Mouse (Mus musculus) gastrocnemius, postnatal 25 days (tissue): Measurements from ENCODE around the gene Epb41l3. TPM values are rescaled to one million over a fixed set of nuclear protein-coding genes. Genes with fewer than 3 reads are reported as not detected.

Experiments
- DNase-seq: peaks from one replicate; pipeline ENCODE4 v3.0.0; 2022
- total RNA-seq, 2 experiments: library from RNA; stranded (reverse); gene quantifications; 1 replicate in 1 of 2; 2 replicates in 1 of 2; pipeline ENCODE4 v1.2.3; 2021

The Epb41l3 gene
- total RNA-seq, 2 experiments from 2014 or later, result 1.7 to 3.5 TPM

- no peak for DNase-seq
These were observed 161.7 kb downstream of the Epb41l3 start for GRCm38 (mm10) chr17:69237172-69237571.

DNA sequence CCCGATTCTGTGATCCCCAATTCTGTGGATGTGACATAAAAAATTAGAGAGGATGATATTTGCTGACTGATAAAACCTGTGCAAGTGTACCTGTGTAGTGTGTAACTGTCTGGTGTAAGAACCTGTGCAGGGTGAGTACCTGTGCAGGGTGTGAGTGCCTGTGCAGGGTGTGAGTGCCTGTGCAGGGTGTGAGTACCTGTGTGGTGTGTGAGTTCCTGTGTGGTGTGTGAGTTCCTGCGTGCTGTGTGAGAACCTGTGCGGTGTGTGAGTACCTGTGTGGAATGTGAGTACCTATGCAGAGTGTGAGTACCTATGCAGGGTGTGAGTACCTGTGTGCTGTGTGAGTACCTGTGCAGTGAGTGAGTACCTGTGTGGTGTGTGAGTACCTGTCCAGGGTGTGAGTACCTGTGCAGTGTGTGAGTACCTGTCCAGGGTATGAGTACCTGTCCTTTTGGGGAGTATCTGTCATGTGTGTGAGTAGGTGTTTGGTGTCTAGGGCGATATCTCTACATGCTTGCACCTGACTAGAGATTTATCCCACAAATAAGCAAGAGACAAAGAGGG lies 163.4 kb downstream of the Epb41l3 start:
- DNase-seq, result no peak

GRCm38 (mm10) chr17:69239423-69239822 lies 163.9 kb downstream of the Epb41l3 start:
- no peak for DNase-seq

- DNase-seq, result no peak
These were observed 180.4 kb downstream of the Epb41l3 start for GRCm38 (mm10) chr17:69255834-69256233.

DNA sequence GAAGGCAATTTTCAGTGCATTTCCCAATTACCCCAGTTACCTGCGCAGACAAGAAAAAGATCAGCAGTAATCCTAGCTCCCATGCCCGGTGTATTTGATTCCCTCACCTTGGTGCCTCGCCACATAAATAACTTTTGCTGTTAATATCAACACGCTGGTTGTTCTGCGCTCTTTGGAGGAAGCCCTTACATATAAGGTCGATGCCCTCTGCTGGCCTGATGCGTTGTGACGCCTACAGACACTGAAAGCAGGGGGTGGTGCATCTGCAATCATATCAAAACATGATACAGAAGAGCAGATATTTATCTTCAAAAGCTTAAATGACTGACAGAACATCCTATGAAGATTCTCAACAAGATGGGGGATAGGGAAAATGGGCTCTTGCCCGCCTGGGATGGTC lies 181.0 kb downstream of the Epb41l3 start:
- DNase-seq, result no peak

- DNase-seq, result no peak
These were observed 188.5 kb downstream of the Epb41l3 start for GRCm38 (mm10) chr17:69263810-69264565.

- no peak for DNase-seq
These were observed 189.7 kb downstream of the Epb41l3 start for GRCm38 (mm10) chr17:69265171-69265570.

DNA sequence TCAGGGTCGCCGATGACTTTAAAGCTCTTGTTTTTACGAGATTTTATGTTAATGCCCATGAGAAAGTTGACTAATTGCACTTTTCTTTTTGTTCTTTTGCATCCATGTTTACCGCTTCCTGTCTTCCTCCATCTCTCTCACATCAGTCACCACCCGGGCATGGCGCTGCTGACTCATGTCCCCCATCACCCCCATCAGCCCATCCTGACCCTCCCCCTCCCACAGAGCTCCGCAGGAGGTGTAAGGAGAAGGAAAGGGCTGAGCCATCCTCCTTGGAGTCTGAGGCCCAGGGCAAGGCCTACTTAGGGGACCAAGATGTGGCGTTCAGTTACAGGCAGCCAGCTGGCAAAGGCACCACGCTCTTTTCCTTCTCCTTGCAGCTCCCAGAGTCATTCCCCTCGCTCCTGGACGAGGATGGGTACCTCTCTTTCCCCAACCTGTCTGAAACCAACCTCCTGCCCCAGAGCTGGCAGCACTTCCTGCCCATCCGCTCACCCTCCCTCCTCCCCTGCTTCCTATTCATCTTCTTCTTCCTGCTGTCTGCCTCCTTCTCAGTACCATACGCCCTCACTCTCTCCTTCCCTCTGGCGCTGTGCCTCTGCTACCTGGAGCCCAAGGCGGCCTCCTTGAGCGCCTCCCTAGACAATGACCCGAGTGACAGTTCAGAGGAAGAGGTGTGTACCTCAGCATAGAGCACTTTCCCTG lies 190.4 kb downstream of the Epb41l3 start:
- no peak for DNase-seq

GRCm38 (mm10) chr17:69266936-69267335 lies 191.5 kb downstream of the Epb41l3 start:
- DNase-seq, result no peak

- no peak for DNase-seq
These were observed 192.0 kb downstream of the Epb41l3 start for GRCm38 (mm10) chr17:69267526-69267925.

- no peak for DNase-seq
These were observed 201.9 kb downstream of the Epb41l3 start for GRCm38 (mm10) chr17:69277362-69277761.

GRCm38 (mm10) chr17:69284511-69284910 lies 209.0 kb downstream of the Epb41l3 start:
- no peak for DNase-seq

GRCm38 (mm10) chr17:69288130-69288529 lies 212.6 kb downstream of the Epb41l3 start:
- DNase-seq, result no peak

GRCm38 (mm10) chr17:69290272-69290671 lies 214.8 kb downstream of the Epb41l3 start:
- no peak for DNase-seq

DNA sequence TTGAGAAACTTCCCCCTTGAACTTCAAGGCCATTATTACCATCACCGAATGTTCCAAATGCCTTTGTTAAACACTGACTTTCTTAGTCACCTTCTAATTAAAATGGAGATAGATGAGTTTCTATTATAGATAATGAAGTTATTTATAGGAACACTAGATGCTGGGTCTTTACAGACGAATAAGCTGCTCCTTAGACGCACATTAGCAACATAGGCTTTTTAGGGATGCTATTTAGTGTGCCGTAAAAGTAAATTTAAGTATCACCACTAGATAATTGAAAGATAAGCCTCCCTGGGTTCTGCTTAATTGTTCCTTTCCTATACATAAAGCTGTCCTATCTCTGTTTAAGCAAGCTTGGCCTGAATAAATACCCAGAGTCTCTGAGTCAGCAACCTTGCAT lies 226.1 kb downstream of the Epb41l3 start:
- DNase-seq, result no peak

- DNase-seq, result no peak
These were observed 228.2 kb downstream of the Epb41l3 start for GRCm38 (mm10) chr17:69303579-69304274.

- no peak for DNase-seq
These were observed 232.2 kb downstream of the Epb41l3 start for GRCm38 (mm10) chr17:69307636-69308035.

DNA sequence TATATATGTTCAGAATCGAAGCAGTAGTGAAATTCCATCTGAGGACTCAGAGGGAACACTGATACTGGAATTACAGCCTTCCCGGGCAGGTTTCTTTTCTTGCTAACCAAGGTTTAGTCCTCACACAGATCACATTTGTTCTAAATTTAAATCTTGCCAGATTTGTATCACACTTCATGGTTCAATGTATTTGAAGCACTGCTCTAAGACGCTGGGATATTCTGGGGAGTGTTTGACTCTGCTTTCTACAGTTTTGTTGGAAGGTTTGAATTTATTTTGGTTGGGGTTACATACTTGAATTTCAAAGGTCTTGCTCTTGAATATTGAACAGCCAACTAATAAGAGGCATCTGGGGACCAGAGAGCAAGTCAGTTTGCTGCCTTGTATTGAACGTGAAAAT lies 234.4 kb downstream of the Epb41l3 start:
- DNase-seq, result no peak

DNA sequence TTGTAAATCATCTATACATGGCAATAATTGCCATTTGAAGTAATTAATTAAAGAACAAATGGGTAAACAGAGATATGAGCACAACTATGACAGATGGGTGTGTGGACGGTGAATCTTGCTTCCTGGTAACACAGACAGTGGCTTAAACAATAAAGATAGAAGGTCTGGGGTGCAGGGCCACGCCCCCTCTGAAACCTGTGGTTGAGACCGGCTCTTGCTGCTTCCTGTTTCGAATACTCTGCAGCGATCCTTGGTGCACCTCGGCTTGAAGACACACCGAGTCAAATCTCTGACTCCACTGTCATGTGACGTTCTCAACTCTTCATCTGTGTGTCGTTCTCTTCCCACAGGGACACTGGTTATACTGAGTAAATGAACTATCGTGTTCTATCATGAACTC lies 245.0 kb downstream of the Epb41l3 start:
- no peak for DNase-seq

DNA sequence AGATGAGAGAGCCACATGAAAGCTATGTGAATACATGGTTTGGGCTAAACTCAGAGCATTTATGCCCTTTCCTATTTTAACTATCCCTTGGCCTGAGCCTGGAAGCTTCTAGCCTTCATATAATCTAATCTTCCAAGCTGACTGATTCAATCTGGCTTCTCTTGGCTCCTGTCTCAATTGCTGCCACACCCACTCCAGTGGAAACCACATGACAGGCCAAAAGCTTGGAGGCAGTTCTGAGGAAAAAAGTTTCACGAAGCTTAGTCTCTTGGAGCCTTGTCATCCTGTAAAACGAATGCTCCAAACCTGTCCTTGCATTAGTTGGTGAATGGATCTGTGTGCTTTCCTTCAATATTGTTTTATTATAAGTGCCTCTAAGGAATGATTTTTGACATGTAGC lies 247.2 kb downstream of the Epb41l3 start:
- no peak for DNase-seq
